Mouse (Mus musculus) lung, postnatal 0 days (tissue): ENCODE data around the gene 1110017D15Rik. TPM values are rescaled to one million over a fixed set of nuclear protein-coding genes. Genes with fewer than 3 reads are reported as not detected.
A peak's percentile ranks its signal among the peaks of the same experiment; 100 is the strongest.

Experiments
- ATAC-seq: fragments of 200-750 bp; cut with Nextera tagmentation; 2 replicates; pipeline ENCODE4 v1.8.0; 2017; ENCODE audit warnings: moderate library complexity
- DNase-seq: peaks from one replicate; pipeline ENCODE4 v3.0.0-alpha.2; 2016; ENCODE audit warnings: low spot score
- H3K27ac ChIP-seq: fragments of 300-500 bp; sonication (generic); 2 replicates; pipeline ENCODE4 v1.5.1; 2014; ENCODE audit warnings: antibody characterized with exemption, mild to moderate bottlenecking, low read length, mixed read lengths
- H3K27me3 ChIP-seq: fragments of 300-500 bp; sonication (generic); replicated peaks from 2 replicates; pipeline ENCODE4 v1.6.1; 2014; ENCODE audit warnings: low read length, mixed read lengths; ENCODE audit not compliant: insufficient read depth
- H3K36me3 ChIP-seq: fragments of 300-500 bp; sonication (generic); 2 replicates; pipeline ENCODE4 v1.6.1; 2014; ENCODE audit warnings: low read length, mixed read lengths; ENCODE audit not compliant: insufficient read depth
- H3K4me1 ChIP-seq: fragments of 300-500 bp; sonication (generic); 2 replicates; pipeline ENCODE4 v1.6.1; 2014; ENCODE audit warnings: antibody characterized with exemption, low read depth, low read length, mixed read lengths; ENCODE audit not compliant: insufficient read depth
- H3K4me2 ChIP-seq: fragments of 300-500 bp; sonication (generic); replicated peaks from 2 replicates; pipeline ENCODE4 v1.6.1; 2014; ENCODE audit warnings: low read depth, mild to moderate bottlenecking, low read length, moderate library complexity, mixed read lengths
- H3K4me3 ChIP-seq: fragments of 300-500 bp; sonication (generic); 2 replicates; pipeline ENCODE4 v1.5.1; 2014; ENCODE audit warnings: low read depth, low read length
- H3K9ac ChIP-seq: fragments of 300-500 bp; sonication (generic); replicated peaks from 2 replicates; pipeline ENCODE4 v1.6.1; 2014; ENCODE audit warnings: low read depth, mild to moderate bottlenecking
- H3K9me3 ChIP-seq: fragments of 300-500 bp; sonication (generic); 2 replicates; pipeline ENCODE4 v1.6.1; 2016; ENCODE audit warnings: low read length, mixed read lengths
- CTCF ChIP-seq: IDR thresholded peaks from 2 replicates; pipeline ENCODE4 v1.5.1; 2016; ENCODE audit warnings: antibody characterized with exemption, mild to moderate bottlenecking
- EP300 ChIP-seq: IDR thresholded peaks from 2 replicates; pipeline ENCODE4 v1.6.1; 2016; ENCODE audit warnings: antibody characterized with exemption, mild to moderate bottlenecking, control low read depth
- WGBS: fragments of 180-500 bp; shearing (Covaris S2); extraction: QIAGEN DNeasy Blood & Tissue Kit; methylation state at CpG from one replicate; pipeline ENCODE4 v1.1.7; 2014; 5-methylcytosine and 5-hydroxymethylcytosine counted together
- polyA plus RNA-seq: library from polyadenylated mRNA; unstranded; fragments of >200 nt; fragmentation: Nextera tagmentation; extraction: Ambion mirVana; gene quantifications from 2 replicates; pipeline ENCODE4 v1.2.1, GENCODE M21; 2015

The 1110017D15Rik gene
- polyA plus RNA-seq, 1 experiment from 2014 or later: 37.3 TPM

GRCm38 (mm10) chr4:41502171-41502940 is 14.8 kb downstream of the 1110017D15Rik start:
- H3K4me3 ChIP-seq: peak overlapping the region; percentile 51
- ATAC-seq: peak; percentile 75
- no peak overlapping the region; the same call in none of the 2 replicates for H3K9ac ChIP-seq
- no peak for TF ChIP-seq EP300
- no peak for TF ChIP-seq CTCF
- H3K27ac ChIP-seq: peak overlapping the region; percentile 69
- H3K27me3 ChIP-seq: peaks cover 25% of the 10 kb centered on the region
- peak; percentile 85 for DNase-seq
- H3K4me2 ChIP-seq: peak overlapping the region; percentile 74
- no peaks in the 10 kb centered on the region for H3K36me3 ChIP-seq
- no peaks in the 10 kb centered on the region for H3K9me3 ChIP-seq
- 16% methylated on average over 20 of the region's 20 CpGs for WGBS
- H3K4me1 ChIP-seq: peaks cover 16% of the 10 kb centered on the region; the same call in 1 of the 2 replicates

- TF ChIP-seq EP300 (no peak), CTCF (no peak)
- Histone ChIP-seq H3K4me1 (peaks cover 12% of the 10 kb centered on the region; the same call in 1 of the 2 replicates), H3K9me3 (no peaks in the 10 kb centered on the region), H3K4me2 (no peak overlapping the region), H3K27ac (no peak overlapping the region), H3K27me3 (peaks cover 33% of the 10 kb centered on the region), H3K36me3 (no peaks in the 10 kb centered on the region), H3K9ac (no peak overlapping the region), H3K4me3 (no peak overlapping the region)
- WGBS: 81% methylated on average over 4 of the region's 4 CpGs
- ATAC-seq (no peak), DNase-seq (no peak)
These were observed 16.3 kb downstream of the 1110017D15Rik start for GRCm38 (mm10) chr4:41500787-41501186.

GRCm38 (mm10) chr4:41499619-41500018 is 17.5 kb downstream of the 1110017D15Rik start:
- Histone ChIP-seq H3K27ac (no peak overlapping the region), H3K4me3 (no peak overlapping the region), H3K4me1 (peaks cover 12% of the 10 kb centered on the region; the same call in 1 of the 2 replicates), H3K27me3 (peaks cover 33% of the 10 kb centered on the region), H3K9ac (no peak overlapping the region), H3K4me2 (no peak overlapping the region), H3K9me3 (no peaks in the 10 kb centered on the region), H3K36me3 (no peaks in the 10 kb centered on the region)
- TF ChIP-seq CTCF (no peak), EP300 (no peak)
- DNase-seq (no peak), ATAC-seq (no peak)
- 78% methylated on average over 8 of the region's 8 CpGs for WGBS

GRCm38 (mm10) chr4:41498921-41499391 is 18.2 kb downstream of the 1110017D15Rik start:
- Histone ChIP-seq H3K27ac (no peak overlapping the region), H3K9ac (no peak overlapping the region), H3K36me3 (no peaks in the 10 kb centered on the region), H3K4me1 (peaks cover 12% of the 10 kb centered on the region; the same call in 1 of the 2 replicates), H3K4me3 (no peak overlapping the region; the same call in 1 of the 2 replicates), H3K9me3 (no peaks in the 10 kb centered on the region), H3K4me2 (0 out of 2 replicates have a peak overlapping the region, but pooled peaks have one; percentile 8), H3K27me3 (peaks cover 33% of the 10 kb centered on the region)
- DNase-seq (no peak), ATAC-seq (no peak)
- 29% methylated on average over 43 of the region's 43 CpGs for WGBS
- TF ChIP-seq EP300 (no peak), CTCF (no peak)

GRCm38 (mm10) chr4:41497995-41498845 is 18.9 kb downstream of the 1110017D15Rik start:
- TF ChIP-seq CTCF: no peak
- no peak for TF ChIP-seq EP300
- Histone ChIP-seq H3K4me1 (peaks cover 12% of the 10 kb centered on the region; the same call in 1 of the 2 replicates), H3K36me3 (no peaks in the 10 kb centered on the region), H3K9me3 (no peaks in the 10 kb centered on the region), H3K27ac (no peak overlapping the region), H3K27me3 (peaks cover 33% of the 10 kb centered on the region), H3K4me2 (peak overlapping the region; percentile 8; the same call in 1 of the 2 replicates), H3K4me3 (no peak overlapping the region; the same call in 1 of the 2 replicates), H3K9ac (no peak overlapping the region)
- ATAC-seq: no peak
- DNase-seq: no peak
- 23% methylated on average over 72 of the region's 72 CpGs for whole genome bisulfite sequencing

- ATAC-seq: no peak
- Histone ChIP-seq H3K27me3 (peaks cover 33% of the 10 kb centered on the region), H3K36me3 (no peaks in the 10 kb centered on the region), H3K9ac (no peak overlapping the region), H3K27ac (no peak overlapping the region), H3K4me3 (no peak overlapping the region), H3K4me1 (peaks cover 12% of the 10 kb centered on the region; the same call in 1 of the 2 replicates), H3K4me2 (peak overlapping the region; percentile 8; the same call in 1 of the 2 replicates), H3K9me3 (no peaks in the 10 kb centered on the region)
- WGBS: 19% methylated on average over 34 of the region's 34 CpGs
- DNase-seq: no peak
- TF ChIP-seq EP300 (no peak), CTCF (peak; percentile 59)
These were observed 19.6 kb downstream of the 1110017D15Rik start for GRCm38 (mm10) chr4:41497579-41497978.
